Mouse (Mus musculus): ENCODE measurements around the gene Gm21985. TPM values are rescaled to one million over a fixed set of nuclear protein-coding genes. Genes with fewer than 3 reads are reported as not detected.

The Gm21985 gene
- total and polyA plus RNA-seq, 3 experiments, result 0.51 TPM; not detected in 2

GRCm38 (mm10) chr2:112360012-112360780 lies 94.1 kb downstream of the Gm21985 start:
- Histone ChIP-seq H3K4me3 (replicated peaks in 1 of 3; ENCODE audit: low read depth in 2 of 3, low read length in 2 of 3, poor library complexity in 1 of 3) (no peak overlapping the region), H3K9me3 (replicated peaks; ENCODE audit: low read length) (no peaks in the 10 kb centered on the region), H3K27me3 (replicated peaks) (no peaks in the 10 kb centered on the region), H3K27ac (ENCODE audit: insufficient read depth, low read depth) (no peak overlapping the region), H3K4me2 (ENCODE audit: insufficient read depth, low read depth, poor library complexity, severe bottlenecking) (no peak overlapping the region), H3K9ac (ENCODE audit: insufficient read depth, low read depth) (no peak overlapping the region), H3K79me2 (replicated peaks; ENCODE audit: control insufficient read depth, extremely low read depth, insufficient read depth, poor library complexity, severe bottlenecking) (peaks cover 2% of the 10 kb centered on the region; the same call in 1 of the 2 replicates), H3K36me3 (replicated peaks in 1 of 2; ENCODE audit: control insufficient read depth in 1 of 2, insufficient read depth in 1 of 2, low read length in 1 of 2) (peaks cover 61 to 92% of the 10 kb centered on the region in 2 experiments), H3K4me1 (ENCODE audit: control insufficient read depth in 1 of 2, insufficient read depth in 2 of 2) (no peaks in the 10 kb centered on the region)
- dilution Hi-C loops (cut with MboI; ENCODE audit: extremely low pct_ligation_motif_present, extremely low pct_unique_long_range_greater_than_20kb, low sequenced_read_pairs), result no loop called here
- no peak for DNase-seq (ENCODE audit: extremely low read depth)
- in situ Hi-C loops (cut with MboI; ENCODE audit: low pct_ligation_motif_present, low pct_unique_long_range_greater_than_20kb, low sequenced_read_pairs), result loop anchor here (10.0 kb wide), 1 partner anchor 95 kb away; the partner anchor contains the start of genes Gm21985, Nop10 and Slc12a6
- TF ChIP-seq MEF2A (IDR thresholded peaks at IDR 0.05; ENCODE audit: borderline replicate concordance, low read depth, low read length), result no peak
- no peak for TF ChIP-seq USF1 (IDR thresholded peaks at IDR 0.05; ENCODE audit: low read depth, low read length)
- TF ChIP-seq EP300 (IDR thresholded peaks at IDR 0.05; ENCODE audit: low read length), result no peak
- TF ChIP-seq ZMIZ1 (IDR thresholded peaks at IDR 0.05; ENCODE audit: low read depth, low read length), result no peak
- TF ChIP-seq GABPA (IDR thresholded peaks at IDR 0.05; ENCODE audit: insufficient replicate concordance, low read depth, low read length), result no peak
- no peak for TF ChIP-seq SMC3 (IDR thresholded peaks at IDR 0.05; ENCODE audit: low read depth, low read length)
- TF ChIP-seq PAX5 (IDR thresholded peaks at IDR 0.05; ENCODE audit: low read length), result no peak
- no peak for TF ChIP-seq MYC (IDR thresholded peaks at IDR 0.05; ENCODE audit: low read depth, low read length)
- TF ChIP-seq CHD2 (IDR thresholded peaks at IDR 0.05; ENCODE audit: low read length), result no peak
- no peak for TF ChIP-seq ETS1 (conservative IDR thresholded peaks at IDR 0.05; ENCODE audit: low read depth, low read length)
- no peak for TF ChIP-seq JUN (IDR thresholded peaks at IDR 0.05; ENCODE audit: insufficient read depth, low read depth, low read length)
- TF ChIP-seq ZC3H11A (IDR thresholded peaks at IDR 0.05; ENCODE audit: low read depth, low read length), result no peak
- no peak for TF ChIP-seq MAFK (IDR thresholded peaks at IDR 0.05; ENCODE audit: insufficient replicate concordance, low read length)
- no peak for TF ChIP-seq HCFC1 (IDR thresholded peaks at IDR 0.05; ENCODE audit: low read depth, low read length)
- no peak for TF ChIP-seq TBP (conservative IDR thresholded peaks at IDR 0.05; ENCODE audit: low read depth, low read length)
- TF ChIP-seq MAX (IDR thresholded peaks at IDR 0.05; ENCODE audit: low read length), result no peak

GRCm38 (mm10) chr2:112360781-112361169 lies 94.7 kb downstream of the Gm21985 start:
- Histone ChIP-seq H3K4me3 (replicated peaks in 1 of 3; ENCODE audit: low read depth in 2 of 3, low read length in 2 of 3, poor library complexity in 1 of 3) (no peak overlapping the region), H3K4me1 (ENCODE audit: control insufficient read depth in 1 of 2, insufficient read depth in 2 of 2) (no peaks in the 10 kb centered on the region; a peak in 1 of 4 replicates), H3K27ac (ENCODE audit: insufficient read depth, low read depth) (no peak overlapping the region), H3K79me2 (replicated peaks; ENCODE audit: control insufficient read depth, extremely low read depth, insufficient read depth, poor library complexity, severe bottlenecking) (peaks cover 2% of the 10 kb centered on the region; the same call in 1 of the 2 replicates), H3K4me2 (ENCODE audit: insufficient read depth, low read depth, poor library complexity, severe bottlenecking) (no peak overlapping the region), H3K9me3 (replicated peaks; ENCODE audit: low read length) (no peaks in the 10 kb centered on the region), H3K36me3 (replicated peaks in 1 of 2; ENCODE audit: control insufficient read depth in 1 of 2, insufficient read depth in 1 of 2, low read length in 1 of 2) (peaks cover 61 to 87% of the 10 kb centered on the region in 2 experiments), H3K27me3 (replicated peaks) (no peaks in the 10 kb centered on the region), H3K9ac (ENCODE audit: insufficient read depth, low read depth) (no peak overlapping the region)
- TF ChIP-seq ETS1 (conservative IDR thresholded peaks at IDR 0.05; ENCODE audit: low read depth, low read length) (no peak), IRF4 (IDR thresholded peaks at IDR 0.05; ENCODE audit: low read depth, low read length) (no peak), TCF12 (IDR thresholded peaks at IDR 0.05; ENCODE audit: low read depth, low read length) (no peak), USF1 (IDR thresholded peaks at IDR 0.05; ENCODE audit: low read depth, low read length) (no peak), CHD2 (IDR thresholded peaks at IDR 0.05; ENCODE audit: low read length) (no peak), E2F4 (IDR thresholded peaks at IDR 0.05; ENCODE audit: insufficient replicate concordance, low read depth, low read length) (no peak), ZNF384 (IDR thresholded peaks at IDR 0.05; ENCODE audit: low read depth, low read length) (no peak), GABPA (IDR thresholded peaks at IDR 0.05; ENCODE audit: insufficient replicate concordance, low read depth, low read length) (no peak), KAT2A (IDR thresholded peaks at IDR 0.05; ENCODE audit: insufficient replicate concordance, low read length) (no peak), SMC3 (IDR thresholded peaks at IDR 0.05; ENCODE audit: low read depth, low read length) (no peak), MXI1 (IDR thresholded peaks at IDR 0.05; ENCODE audit: low read depth, low read length) (no peak), POLR2A (IDR thresholded peaks at IDR 0.05; ENCODE audit: low read depth, low read length) (no peak), MEF2A (IDR thresholded peaks at IDR 0.05; ENCODE audit: borderline replicate concordance, low read depth, low read length) (no peak), MAX (IDR thresholded peaks at IDR 0.05; ENCODE audit: low read length) (no peak), HCFC1 (IDR thresholded peaks at IDR 0.05; ENCODE audit: low read depth, low read length) (no peak), RAD21 (IDR thresholded peaks at IDR 0.05; ENCODE audit: low read depth, low read length) (no peak), ELF1 (IDR thresholded peaks at IDR 0.05; ENCODE audit: low read depth, low read length) (no peak), JUN (IDR thresholded peaks at IDR 0.05; ENCODE audit: insufficient read depth, low read depth, low read length) (no peak)
- DNase-seq (ENCODE audit: extremely low read depth), result no peak
- in situ Hi-C loops (cut with MboI; ENCODE audit: low pct_ligation_motif_present, low pct_unique_long_range_greater_than_20kb, low sequenced_read_pairs) (loop anchor here (10.0 kb wide), 1 partner anchor 96 kb away; the partner anchor contains the start of genes Gm21985, Nop10 and Slc12a6), dilution Hi-C loops (cut with MboI; ENCODE audit: extremely low pct_ligation_motif_present, extremely low pct_unique_long_range_greater_than_20kb, low sequenced_read_pairs) (no loop called here)
